Mouse (Mus musculus): ENCODE results near the gene Zfp706. TPM values are rescaled to one million over a fixed set of nuclear protein-coding genes. Genes with fewer than 3 reads are reported as not detected.

The Zfp706 gene
- polyA plus RNA-seq, 1 experiment = 245 TPM

- no peak for TF ChIP-seq POLR2A (IDR thresholded peaks at IDR 0.05; ENCODE audit: insufficient read depth, low read length)
- TF ChIP-seq EP300 (IDR thresholded peaks at IDR 0.05; ENCODE audit: insufficient read depth, low read depth, low read length) = no peak
- TF ChIP-seq CTCF (IDR thresholded peaks at IDR 0.05; ENCODE audit: low read depth, low read length) = no peak
- H3K36me3 ChIP-seq (ENCODE audit: control insufficient read depth, insufficient read depth, low read length, poor library complexity, severe bottlenecking) = no peaks in the 10 kb centered on the region
- H3K4me3 ChIP-seq (ENCODE audit: low read depth, low read length) = no peak overlapping the region
- peaks cover 6% of the 10 kb centered on the region for H3K4me1 ChIP-seq (ENCODE audit: control insufficient read depth, insufficient read depth, low read length)
- H3K9me3 ChIP-seq (replicated peaks; ENCODE audit: control insufficient read depth, insufficient read depth, low read length, poor library complexity, severe bottlenecking) = no peaks in the 10 kb centered on the region
- no peaks in the 10 kb centered on the region for H3K27me3 ChIP-seq (ENCODE audit: control insufficient read depth, insufficient read depth, low read length, poor library complexity, severe bottlenecking)
- H3K9ac ChIP-seq (ENCODE audit: low read depth, poor library complexity, severe bottlenecking) = no peak overlapping the region
- no peak overlapping the region for H3K27ac ChIP-seq (ENCODE audit: insufficient read depth, low read length)
These were observed 20.2 kb downstream of the Zfp706 start for GRCm38 (mm10) chr15:36987211-36987877.

DNA sequence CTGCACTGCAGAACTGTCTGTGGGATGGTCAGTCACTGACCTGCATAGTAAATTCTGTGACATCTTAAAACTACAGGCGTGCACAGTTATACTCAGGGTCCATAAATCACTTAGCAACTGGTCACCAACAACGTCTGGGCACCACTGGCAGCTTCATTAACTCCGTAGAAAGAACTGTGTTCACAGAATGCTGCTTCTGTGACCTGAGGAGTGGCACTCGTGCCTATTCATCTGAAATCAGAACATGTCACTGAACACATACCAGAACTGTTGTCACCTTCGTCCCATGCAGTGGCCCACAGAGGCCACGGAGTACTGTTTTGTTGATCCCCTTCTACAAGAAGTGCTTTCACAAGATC is 22.0 kb downstream of the Zfp706 start:
- Histone ChIP-seq H3K27ac (ENCODE audit: insufficient read depth, low read length) (no peak overlapping the region), H3K9me3 (replicated peaks; ENCODE audit: control insufficient read depth, insufficient read depth, low read length, poor library complexity, severe bottlenecking) (no peaks in the 10 kb centered on the region)

DNA sequence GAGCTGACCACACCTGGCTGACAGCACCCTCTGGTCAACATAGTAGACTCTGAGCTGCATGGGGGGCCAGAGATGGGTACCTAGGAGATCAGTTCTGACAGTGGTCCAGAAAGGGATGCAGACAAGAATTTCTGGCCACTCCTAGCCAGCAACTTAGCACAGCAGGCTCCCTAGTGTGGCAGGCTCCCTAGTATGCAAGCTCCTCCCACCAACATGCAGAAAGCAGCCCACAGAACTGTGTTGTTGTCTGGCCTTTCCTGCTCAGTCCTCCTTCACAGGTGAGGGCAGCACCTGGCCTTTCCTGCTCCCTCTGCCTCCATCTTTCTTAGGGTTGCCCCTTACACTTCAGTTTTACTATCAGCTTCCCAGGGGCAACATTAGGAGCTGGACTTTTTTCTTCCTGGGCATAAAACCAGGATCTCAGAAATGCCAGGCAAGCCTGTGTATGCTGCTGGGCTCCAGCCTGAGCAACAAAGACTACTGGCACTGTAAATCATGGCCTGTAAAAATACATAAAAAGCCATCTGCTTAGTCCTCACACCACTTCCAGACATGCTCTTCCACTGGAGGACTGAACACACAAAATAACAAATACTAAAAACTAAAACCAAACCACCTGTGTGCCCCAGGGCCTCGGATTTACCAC is 22.5 kb downstream of the Zfp706 start:
- no peaks in the 10 kb centered on the region for H3K36me3 ChIP-seq (ENCODE audit: control insufficient read depth, insufficient read depth, low read length, poor library complexity, severe bottlenecking)
- no peaks in the 10 kb centered on the region for H3K27me3 ChIP-seq (ENCODE audit: control insufficient read depth, insufficient read depth, low read length, poor library complexity, severe bottlenecking)
- no peak overlapping the region for H3K27ac ChIP-seq (ENCODE audit: insufficient read depth, low read length)
- H3K4me3 ChIP-seq (ENCODE audit: low read depth, low read length) = no peak overlapping the region
- H3K4me1 ChIP-seq (ENCODE audit: control insufficient read depth, insufficient read depth, low read length) = peaks cover 4% of the 10 kb centered on the region
- H3K9me3 ChIP-seq (replicated peaks; ENCODE audit: control insufficient read depth, insufficient read depth, low read length, poor library complexity, severe bottlenecking) = no peaks in the 10 kb centered on the region
- TF ChIP-seq CTCF (IDR thresholded peaks at IDR 0.05; ENCODE audit: low read depth, low read length) (no peak), POLR2A (IDR thresholded peaks at IDR 0.05; ENCODE audit: insufficient read depth, low read length) (no peak), EP300 (IDR thresholded peaks at IDR 0.05; ENCODE audit: insufficient read depth, low read depth, low read length) (no peak)
- H3K9ac ChIP-seq (ENCODE audit: low read depth, poor library complexity, severe bottlenecking) = no peak overlapping the region

More for the DNA sequence above, 22.0 kb downstream of the Zfp706 start:
- Histone ChIP-seq H3K9ac (ENCODE audit: low read depth, poor library complexity, severe bottlenecking) (no peak overlapping the region), H3K27me3 (ENCODE audit: control insufficient read depth, insufficient read depth, low read length, poor library complexity, severe bottlenecking) (no peaks in the 10 kb centered on the region), H3K36me3 (ENCODE audit: control insufficient read depth, insufficient read depth, low read length, poor library complexity, severe bottlenecking) (no peaks in the 10 kb centered on the region), H3K4me3 (ENCODE audit: low read depth, low read length) (no peak overlapping the region), H3K4me1 (ENCODE audit: control insufficient read depth, insufficient read depth, low read length) (peaks cover 4% of the 10 kb centered on the region)
- no peak for TF ChIP-seq POLR2A (IDR thresholded peaks at IDR 0.05; ENCODE audit: insufficient read depth, low read length)
- no peak for TF ChIP-seq EP300 (IDR thresholded peaks at IDR 0.05; ENCODE audit: insufficient read depth, low read depth, low read length)

- no peak for TF ChIP-seq EP300 (IDR thresholded peaks at IDR 0.05; ENCODE audit: insufficient read depth, low read depth, low read length)
- TF ChIP-seq POLR2A (IDR thresholded peaks at IDR 0.05; ENCODE audit: insufficient read depth, low read length) = no peak
- no peak for TF ChIP-seq CTCF (IDR thresholded peaks at IDR 0.05; ENCODE audit: low read depth, low read length)
- Histone ChIP-seq H3K9me3 (replicated peaks; ENCODE audit: control insufficient read depth, insufficient read depth, low read length, poor library complexity, severe bottlenecking) (no peaks in the 10 kb centered on the region), H3K27me3 (ENCODE audit: control insufficient read depth, insufficient read depth, low read length, poor library complexity, severe bottlenecking) (no peaks in the 10 kb centered on the region), H3K9ac (ENCODE audit: low read depth, poor library complexity, severe bottlenecking) (no peak overlapping the region), H3K4me3 (ENCODE audit: low read depth, low read length) (no peak overlapping the region), H3K27ac (ENCODE audit: insufficient read depth, low read length) (no peak overlapping the region), H3K36me3 (ENCODE audit: control insufficient read depth, insufficient read depth, low read length, poor library complexity, severe bottlenecking) (no peaks in the 10 kb centered on the region), H3K4me1 (ENCODE audit: control insufficient read depth, insufficient read depth, low read length) (peaks cover 3% of the 10 kb centered on the region)
These were observed 24.1 kb downstream of the Zfp706 start for GRCm38 (mm10) chr15:36983455-36983854.

- H3K36me3 ChIP-seq (ENCODE audit: control insufficient read depth, insufficient read depth, low read length, poor library complexity, severe bottlenecking) = no peaks in the 10 kb centered on the region
- no peaks in the 10 kb centered on the region for H3K27me3 ChIP-seq (ENCODE audit: control insufficient read depth, insufficient read depth, low read length, poor library complexity, severe bottlenecking)
- peaks cover 3% of the 10 kb centered on the region for H3K4me1 ChIP-seq (ENCODE audit: control insufficient read depth, insufficient read depth, low read length)
- no peaks in the 10 kb centered on the region for H3K9me3 ChIP-seq (replicated peaks; ENCODE audit: control insufficient read depth, insufficient read depth, low read length, poor library complexity, severe bottlenecking)
- TF ChIP-seq EP300 (IDR thresholded peaks at IDR 0.05; ENCODE audit: insufficient read depth, low read depth, low read length) = no peak
- H3K9ac ChIP-seq (ENCODE audit: low read depth, poor library complexity, severe bottlenecking) = peak overlapping the region; percentile 29; the same call in 1 of the 2 replicates
- peak overlapping the region; percentile 46 for H3K4me3 ChIP-seq (ENCODE audit: low read depth, low read length)
- peak overlapping the region; percentile 60 for H3K27ac ChIP-seq (ENCODE audit: insufficient read depth, low read length)
These were observed 27.3 kb downstream of the Zfp706 start for GRCm38 (mm10) chr15:36980238-36980637.

DNA sequence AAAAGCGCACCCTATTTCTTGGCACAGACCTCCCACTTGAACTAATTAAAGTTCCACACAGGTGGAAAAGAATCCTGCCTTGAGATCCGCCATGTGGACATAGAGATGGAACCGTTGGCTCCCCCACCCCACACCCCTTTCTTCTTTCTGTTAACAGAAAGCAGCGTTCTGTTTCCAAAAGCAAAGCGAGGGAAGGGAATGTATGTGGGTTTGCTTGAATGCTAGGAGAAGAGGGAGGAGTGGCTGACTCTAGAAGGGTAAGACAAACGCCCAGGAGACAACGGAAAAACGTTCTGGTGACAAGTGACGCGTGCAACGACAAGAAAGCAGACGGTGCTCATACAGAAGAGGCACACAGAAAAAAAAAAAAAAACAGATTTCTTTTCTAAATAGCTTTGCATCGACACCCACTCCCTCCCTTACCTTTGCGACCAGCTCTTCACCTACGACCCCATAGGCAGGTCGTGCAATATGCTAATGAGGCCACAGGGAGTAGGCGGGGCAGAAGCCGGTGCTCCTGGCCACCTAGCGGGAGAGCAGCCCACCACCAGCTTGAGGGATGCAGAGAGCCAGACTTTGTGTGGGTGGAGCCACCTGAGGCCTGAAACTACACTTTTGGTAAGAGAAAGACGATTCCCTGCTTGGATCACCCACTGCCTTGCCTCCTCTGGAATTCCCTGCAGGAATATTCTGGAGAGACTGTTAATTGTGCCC is 27.9 kb downstream of the Zfp706 start:
- Histone ChIP-seq H3K4me3 (ENCODE audit: low read depth, low read length) (peak overlapping the region; percentile 50), H3K9ac (ENCODE audit: low read depth, poor library complexity, severe bottlenecking) (peak overlapping the region; percentile 29; the same call in 1 of the 2 replicates), H3K9me3 (replicated peaks; ENCODE audit: control insufficient read depth, insufficient read depth, low read length, poor library complexity, severe bottlenecking) (no peaks in the 10 kb centered on the region), H3K4me1 (ENCODE audit: control insufficient read depth, insufficient read depth, low read length) (no peaks in the 10 kb centered on the region), H3K27ac (ENCODE audit: insufficient read depth, low read length) (peak overlapping the region; percentile 33; the same call in 1 of the 2 replicates), H3K36me3 (ENCODE audit: control insufficient read depth, insufficient read depth, low read length, poor library complexity, severe bottlenecking) (no peaks in the 10 kb centered on the region), H3K27me3 (ENCODE audit: control insufficient read depth, insufficient read depth, low read length, poor library complexity, severe bottlenecking) (no peaks in the 10 kb centered on the region)
- TF ChIP-seq CTCF (IDR thresholded peaks at IDR 0.05; ENCODE audit: low read depth, low read length) (peak; percentile 44), POLR2A (IDR thresholded peaks at IDR 0.05; ENCODE audit: insufficient read depth, low read length) (no peak), EP300 (IDR thresholded peaks at IDR 0.05; ENCODE audit: insufficient read depth, low read depth, low read length) (peak; percentile 16; the same call in 1 of the 2 replicates)

Measured in ES-Bruce4 (cell line).